Mouse (Mus musculus) MEL (cell line): Measurements from ENCODE around the gene Abcc9.

Experiments used
- CTCF ChIP-seq, 3 experiments: IDR thresholded peaks in 2 of 3; conservative IDR thresholded peaks in 1 of 3; 2 replicates each; pipeline ENCODE4 v1.5.1; 2011 to 2012; ENCODE audit warnings: low read length in 3 of 3, low read depth in 2 of 3, mild to moderate bottlenecking in 2 of 3, improper control_type of control experiment in 1 of 3, inconsistent platforms in 1 of 3, mixed read lengths in 1 of 3, moderate library complexity in 1 of 3; ENCODE audit not compliant: control insufficient read depth in 1 of 3, insufficient read depth in 1 of 3, poor library complexity in 1 of 3, severe bottlenecking in 1 of 3
- EP300 ChIP-seq, 2 experiments: IDR thresholded peaks; 2 replicates each; pipeline ENCODE4 v1.6.1; 2011; ENCODE audit warnings: improper control_type of control experiment in 2 of 2, low read length in 2 of 2, low read depth in 1 of 2, mild to moderate bottlenecking in 1 of 2
- GABPA ChIP-seq: IDR thresholded peaks from 2 replicates; pipeline ENCODE4 v1.6.1; 2012; ENCODE audit warnings: low read depth, mild to moderate bottlenecking, inconsistent platforms, low read length, improper control_type of control experiment, moderate library complexity
- GATA1 ChIP-seq: IDR thresholded peaks from 2 replicates; pipeline ENCODE4 v1.6.1; 2011; ENCODE audit warnings: low read depth, low read length, improper control_type of control experiment
- KAT2A ChIP-seq: conservative IDR thresholded peaks from 2 replicates; pipeline ENCODE4 v1.6.1; 2012; ENCODE audit warnings: low read depth, low read length, improper control_type of control experiment, inconsistent platforms
- MAX ChIP-seq: IDR thresholded peaks from 2 replicates; pipeline ENCODE4 v1.6.1; 2011; ENCODE audit warnings: low read length, improper control_type of control experiment
- MAZ ChIP-seq: IDR thresholded peaks from 2 replicates; pipeline ENCODE4 v1.6.1; 2012; ENCODE audit warnings: low read depth, mild to moderate bottlenecking, inconsistent platforms, low read length, improper control_type of control experiment
- NRF1 ChIP-seq: IDR thresholded peaks from 2 replicates; pipeline ENCODE4 v1.6.1; 2014; ENCODE audit warnings: low read depth, mild to moderate bottlenecking, inconsistent platforms, low read length, improper control_type of control experiment, moderate library complexity; ENCODE audit not compliant: poor library complexity, insufficient read depth, severe bottlenecking
- POLR2A ChIP-seq, 2 experiments: IDR thresholded peaks; 2 replicates each; pipeline ENCODE4 v1.6.1; 2011 to 2012; ENCODE audit warnings: low read length in 2 of 2, mild to moderate bottlenecking in 2 of 2, control low read depth in 1 of 2, improper control_type of control experiment in 1 of 2, low read depth in 1 of 2, moderate library complexity in 1 of 2; ENCODE audit not compliant: control insufficient read depth in 1 of 2, insufficient read depth in 1 of 2, poor library complexity in 1 of 2
- POLR2AphosphoS5 ChIP-seq: IDR thresholded peaks from 2 replicates; pipeline ENCODE4 v1.6.1; 2012; ENCODE audit warnings: low read depth, borderline replicate concordance, mild to moderate bottlenecking, inconsistent platforms, low read length, moderate library complexity, mixed read lengths
- RCOR1 ChIP-seq: IDR thresholded peaks from 2 replicates; pipeline ENCODE4 v1.6.1; 2012; ENCODE audit warnings: low read depth, mild to moderate bottlenecking, inconsistent platforms, low read length, improper control_type of control experiment
- TCF12 ChIP-seq: IDR thresholded peaks from 2 replicates; pipeline ENCODE4 v1.6.1; 2014; ENCODE audit warnings: low read depth, mild to moderate bottlenecking, inconsistent platforms, low read length, improper control_type of control experiment, moderate library complexity
- UBTF ChIP-seq: IDR thresholded peaks from 2 replicates; pipeline ENCODE4 v1.6.1; 2012; ENCODE audit warnings: low read depth, mild to moderate bottlenecking, inconsistent platforms, low read length, improper control_type of control experiment, moderate library complexity, borderline replicate concordance; ENCODE audit not compliant: insufficient read depth

DNA sequence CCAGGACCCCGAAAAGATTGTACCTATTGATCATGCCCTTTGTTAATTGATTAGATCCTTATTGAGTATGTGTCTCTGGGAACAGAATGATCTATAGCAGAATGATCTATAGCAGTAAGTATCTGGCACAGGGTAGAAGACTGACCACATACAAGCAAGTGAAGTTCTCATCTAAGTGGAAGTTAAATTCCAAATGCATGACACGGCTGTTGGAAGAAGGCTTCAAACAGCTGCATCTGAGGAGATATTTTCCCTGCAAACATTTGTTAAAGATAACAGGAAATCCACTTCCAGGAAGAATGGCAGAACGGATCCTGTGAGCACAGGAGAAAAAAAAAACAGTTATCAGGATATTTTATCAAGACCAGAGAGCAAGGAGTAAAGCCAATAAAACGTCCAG lies 158.5 kb downstream of the Abcc9 start:
- TF ChIP-seq POLR2AphosphoS5 (no peak), NRF1 (no peak), GABPA (no peak), CTCF (IDR thresholded peaks at IDR 0.05 in 2 of 3, conservative IDR thresholded peaks at IDR 0.05 in 1 of 3; ENCODE audit: control insufficient read depth in 1 of 3, insufficient read depth in 1 of 3, low read depth in 2 of 3, low read length in 3 of 3, poor library complexity in 1 of 3, severe bottlenecking in 1 of 3) (no peak), POLR2A (IDR thresholded peaks at IDR 0.05; ENCODE audit: control insufficient read depth in 1 of 2, insufficient read depth in 1 of 2, low read depth in 1 of 2, low read length in 2 of 2, poor library complexity in 1 of 2) (no peak), KAT2A (no peak), MAX (no peak), UBTF (no peak), RCOR1 (no peak), MAZ (no peak), EP300 (IDR thresholded peaks at IDR 0.05; ENCODE audit: low read depth in 1 of 2, low read length in 2 of 2) (no peak), TCF12 (no peak), GATA1 (no peak)
